Mouse (Mus musculus) heart, embryonic 13.5 days (tissue): ENCODE measurements around the gene Scrn3. TPM values are rescaled to one million over a fixed set of nuclear protein-coding genes. Genes with fewer than 3 reads are reported as not detected.

ENCODE experiments used
- ATAC-seq: fragments of 200-750 bp; cut with Nextera tagmentation; 2 replicates; pipeline ENCODE4 v1.8.0; 2017; ENCODE audit warnings: moderate TSS enrichment; ENCODE audit not compliant: insufficient number of reproducible peaks, low FRiP score, low TSS enrichment; ENCODE audit errors: extremely low read depth
- H3K27ac ChIP-seq: fragments of 300-500 bp; sonication (generic); replicated peaks from 2 replicates; pipeline ENCODE4 v1.5.1; 2015; ENCODE audit warnings: moderate library complexity, mild to moderate bottlenecking, inconsistent platforms
- H3K27me3 ChIP-seq: fragments of 300-500 bp; sonication (generic); replicated peaks from 2 replicates; pipeline ENCODE4 v1.6.1; 2015; ENCODE audit warnings: mild to moderate bottlenecking, inconsistent platforms
- H3K36me3 ChIP-seq: fragments of 300-500 bp; sonication (generic); 2 replicates; pipeline ENCODE4 v1.6.1; 2015; ENCODE audit warnings: mild to moderate bottlenecking, inconsistent platforms
- H3K4me1 ChIP-seq: fragments of 300-500 bp; sonication (generic); 2 replicates; pipeline ENCODE4 v1.6.1; 2015; ENCODE audit warnings: inconsistent platforms
- H3K4me2 ChIP-seq: fragments of 300-500 bp; sonication (generic); 2 replicates; pipeline ENCODE4 v1.6.1; 2015; ENCODE audit warnings: inconsistent platforms, mild to moderate bottlenecking, moderate library complexity
- H3K4me3 ChIP-seq: fragments of 300-500 bp; sonication (generic); 2 replicates; pipeline ENCODE4 v1.5.1; 2015; ENCODE audit warnings: moderate library complexity, mild to moderate bottlenecking, inconsistent platforms
- H3K9ac ChIP-seq: fragments of 300-500 bp; sonication (generic); 2 replicates; pipeline ENCODE4 v1.6.1; 2015; ENCODE audit warnings: inconsistent platforms, mild to moderate bottlenecking, moderate library complexity
- H3K9me3 ChIP-seq: fragments of 300-500 bp; sonication (generic); 2 replicates; pipeline ENCODE4 v1.6.1; 2016; ENCODE audit warnings: inconsistent platforms
- WGBS: fragments of 180-500 bp; shearing (Covaris S2); methylation state at CpG from one replicate; pipeline ENCODE4 v1.1.7; 2015; ENCODE audit warnings: mixed read lengths; 5-methylcytosine and 5-hydroxymethylcytosine counted together
- polyA plus RNA-seq: library from polyadenylated mRNA; unstranded; fragments of >200 nt; fragmentation: Nextera tagmentation; extraction: Ambion mirVana; gene quantifications from 2 replicates; pipeline ENCODE4 v1.2.1, GENCODE M21; 2015

Scrn3 gene
- polyA plus RNA-seq, 1 experiment from 2014 or later: 12.0 TPM

DNA sequence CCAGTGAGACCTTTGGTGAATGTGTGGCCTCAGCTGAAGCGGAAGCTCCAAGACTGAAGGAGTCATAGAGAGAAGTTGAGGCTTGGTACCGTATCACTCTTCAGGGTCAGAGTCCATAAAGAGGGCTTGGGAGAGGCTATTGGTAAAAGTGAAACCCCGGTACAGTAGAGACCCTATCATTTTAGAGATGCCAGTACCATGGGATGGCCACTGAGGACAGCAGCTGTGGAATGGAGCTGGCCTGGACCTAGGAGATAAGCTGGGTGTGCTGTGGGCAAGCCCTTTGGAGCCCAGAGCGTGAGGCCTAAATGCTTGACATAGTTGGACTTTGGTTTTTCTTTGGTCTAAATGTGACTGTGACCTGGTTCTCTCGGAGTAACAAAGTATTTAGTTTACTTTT is 47.5 kb downstream of the Scrn3 start:
- no peak overlapping the region for H3K27ac ChIP-seq
- no peak overlapping the region for H3K4me2 ChIP-seq
- H3K4me3 ChIP-seq: no peak overlapping the region
- WGBS: 76% methylated on average over 5 of the region's 5 CpGs
- no peak; the same call in 1 of the 2 replicates for ATAC-seq
- no peaks in the 10 kb centered on the region for H3K27me3 ChIP-seq
- H3K4me1 ChIP-seq: no peaks in the 10 kb centered on the region
- no peaks in the 10 kb centered on the region for H3K9me3 ChIP-seq
- H3K9ac ChIP-seq: no peak overlapping the region
- 0 out of 2 replicates have a peak, but pooled peaks cover 4% of the 10 kb centered on the region for H3K36me3 ChIP-seq

DNA sequence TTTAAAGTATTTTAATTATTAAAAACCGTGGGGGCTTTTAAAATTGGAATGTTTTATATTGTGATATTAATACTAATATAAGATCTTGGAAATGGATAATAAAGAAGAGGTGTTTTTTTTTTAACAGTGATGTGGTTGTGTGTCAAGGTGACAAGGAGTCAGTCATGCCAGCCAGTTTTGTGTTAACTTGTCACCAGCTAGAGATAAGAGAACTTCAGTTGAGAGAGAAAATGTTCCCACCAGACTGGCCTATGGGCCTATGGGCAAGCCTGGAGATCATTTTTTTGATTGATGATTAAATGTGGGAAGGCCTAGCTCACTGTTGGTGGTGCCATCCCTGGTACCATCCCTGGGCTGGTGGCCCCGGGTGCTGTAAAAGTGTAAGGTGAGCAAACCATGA is 48.1 kb downstream of the Scrn3 start:
- H3K4me1 ChIP-seq: no peaks in the 10 kb centered on the region
- no peaks in the 10 kb centered on the region for H3K9me3 ChIP-seq
- no peak for ATAC-seq
- H3K27ac ChIP-seq: no peak overlapping the region
- H3K27me3 ChIP-seq: no peaks in the 10 kb centered on the region
- 0 out of 2 replicates have a peak, but pooled peaks cover 4% of the 10 kb centered on the region for H3K36me3 ChIP-seq
- no peak overlapping the region for H3K4me3 ChIP-seq
- H3K9ac ChIP-seq: no peak overlapping the region
- H3K4me2 ChIP-seq: no peak overlapping the region
- WGBS: 82% methylated on average over 2 of the region's 2 CpGs

DNA sequence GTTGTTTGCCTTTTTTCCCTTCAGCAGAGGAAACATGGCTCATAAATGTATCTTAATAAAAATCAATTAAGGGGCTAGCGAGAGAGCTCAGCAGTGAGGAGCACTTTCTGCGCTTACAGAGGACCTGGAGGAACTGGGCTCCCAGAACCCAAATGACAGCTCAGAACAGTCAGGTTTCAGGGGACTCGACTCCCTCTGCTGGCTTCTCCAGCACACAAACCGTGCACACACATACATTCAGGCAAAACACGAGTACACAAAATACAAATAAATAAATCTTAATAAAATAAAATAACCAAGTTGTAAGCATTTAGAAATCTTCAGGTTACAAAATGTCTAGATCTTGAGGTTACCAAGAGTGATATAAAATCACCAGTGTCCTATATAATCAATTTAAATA is 51.0 kb downstream of the Scrn3 start:
- H3K27ac ChIP-seq: no peak overlapping the region
- H3K9me3 ChIP-seq: no peaks in the 10 kb centered on the region
- no peak overlapping the region for H3K4me3 ChIP-seq
- no peak for ATAC-seq
- no peak overlapping the region for H3K9ac ChIP-seq
- WGBS: 71% methylated on average over 5 of the region's 5 CpGs
- H3K4me1 ChIP-seq: no peaks in the 10 kb centered on the region
- H3K27me3 ChIP-seq: no peaks in the 10 kb centered on the region
- no peak overlapping the region for H3K4me2 ChIP-seq
- 0 out of 2 replicates have a peak, but pooled peaks cover 4% of the 10 kb centered on the region for H3K36me3 ChIP-seq

DNA sequence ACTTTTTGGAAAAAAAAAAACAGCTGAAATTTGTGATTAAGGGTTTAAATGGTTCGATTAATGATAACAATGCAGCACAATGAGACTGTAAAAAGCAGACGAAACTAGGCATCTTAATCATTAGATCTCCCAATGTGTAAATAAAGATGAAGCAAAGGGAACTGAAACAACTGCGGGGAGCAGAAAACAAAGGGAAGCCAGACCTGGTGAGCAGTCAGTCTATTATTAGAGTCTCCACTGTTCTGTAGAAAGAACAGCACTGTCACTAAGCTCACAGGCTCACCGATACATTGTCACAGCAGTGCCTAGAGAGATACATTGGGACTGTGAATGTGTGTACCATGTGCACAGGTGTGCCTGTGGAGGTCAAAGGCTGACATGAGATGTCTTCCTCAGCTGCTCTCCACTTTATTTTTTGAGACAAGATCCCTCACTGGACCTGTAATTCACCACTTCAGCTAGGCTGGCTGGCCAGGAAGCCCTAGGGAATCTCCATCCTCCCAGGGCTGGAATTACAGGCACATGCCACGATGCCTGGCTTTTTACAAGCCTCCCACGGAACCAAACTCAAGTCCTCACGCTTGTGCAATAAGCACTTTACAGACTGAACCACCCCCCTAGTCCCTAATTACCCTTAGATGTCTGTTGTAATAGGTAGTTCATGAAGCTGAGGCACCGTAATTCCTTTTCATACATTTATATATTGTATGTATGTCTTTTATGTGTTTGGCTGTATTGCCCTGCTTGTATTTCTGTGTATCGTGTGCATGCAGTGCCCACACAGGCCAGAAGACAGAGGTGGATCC is 59.3 kb downstream of the Scrn3 start:
- Histone ChIP-seq H3K9me3 (no peaks in the 10 kb centered on the region), H3K27me3 (peaks cover 4% of the 10 kb centered on the region; the same call in 1 of the 2 replicates), H3K9ac (peak overlapping the region; percentile 11; the same call in 1 of the 2 replicates), H3K4me1 (peaks cover 8% of the 10 kb centered on the region), H3K36me3 (no peaks in the 10 kb centered on the region), H3K27ac (peak overlapping the region; percentile 58), H3K4me2 (peak overlapping the region; percentile 33; the same call in 1 of the 2 replicates), H3K4me3 (no peak overlapping the region)
- ATAC-seq: no peak
- 55% methylated on average over 9 of the region's 9 CpGs for WGBS

DNA sequence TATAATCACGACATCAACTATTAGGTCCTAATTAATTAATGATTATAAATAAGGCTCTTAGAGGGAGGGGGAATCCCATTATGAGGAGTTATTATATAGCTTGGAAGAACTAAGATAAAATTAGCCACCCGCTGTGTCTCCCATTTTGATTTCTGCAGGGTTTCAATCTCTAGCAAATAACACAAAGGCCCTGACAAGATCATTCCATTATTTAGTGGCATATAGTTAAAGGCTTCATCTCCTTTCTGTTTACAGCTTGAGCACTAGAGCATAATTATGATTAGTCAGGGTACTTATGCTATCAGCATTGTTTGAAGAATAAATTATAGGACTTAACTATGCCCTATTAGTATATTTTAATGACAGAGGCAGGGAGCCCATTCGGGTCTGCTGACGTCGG is 65.9 kb downstream of the Scrn3 start:
- Histone ChIP-seq H3K27me3 (peaks cover 4% of the 10 kb centered on the region; the same call in 1 of the 2 replicates), H3K4me3 (no peak overlapping the region), H3K36me3 (no peaks in the 10 kb centered on the region), H3K9ac (no peak overlapping the region), H3K27ac (no peak overlapping the region), H3K4me1 (peaks cover 6% of the 10 kb centered on the region), H3K4me2 (no peak overlapping the region), H3K9me3 (no peaks in the 10 kb centered on the region)
- ATAC-seq: no peak
- WGBS: 86% methylated on average over 5 of the region's 5 CpGs

DNA sequence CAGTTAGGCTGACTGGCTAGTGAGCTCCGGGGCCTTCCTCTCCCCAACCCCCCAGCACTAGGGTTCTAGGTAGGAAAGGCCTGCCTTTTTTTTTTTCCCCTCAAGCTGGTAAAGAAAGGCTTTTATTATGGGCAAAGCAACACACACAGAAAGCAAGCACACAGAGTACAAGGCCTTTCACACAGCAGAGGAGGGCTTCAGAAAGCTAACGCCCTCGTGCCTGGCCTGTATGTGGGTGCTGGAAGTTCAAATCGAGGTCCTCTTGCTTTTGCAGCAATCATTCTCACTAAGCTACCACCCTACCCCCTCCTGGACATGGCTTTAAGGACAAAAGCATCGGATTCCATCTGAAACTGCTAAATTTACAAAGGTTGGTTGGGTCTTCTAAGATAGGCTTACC is 67.3 kb downstream of the Scrn3 start:
- Histone ChIP-seq H3K9ac (no peak overlapping the region), H3K4me3 (no peak overlapping the region), H3K4me2 (no peak overlapping the region), H3K4me1 (peaks cover 6% of the 10 kb centered on the region), H3K27ac (no peak overlapping the region), H3K9me3 (no peaks in the 10 kb centered on the region), H3K27me3 (0 out of 2 replicates have a peak, but pooled peaks cover under 1% of the 10 kb centered on the region), H3K36me3 (no peaks in the 10 kb centered on the region)
- ATAC-seq: no peak
- WGBS: 76% methylated on average over 5 of the region's 5 CpGs

DNA sequence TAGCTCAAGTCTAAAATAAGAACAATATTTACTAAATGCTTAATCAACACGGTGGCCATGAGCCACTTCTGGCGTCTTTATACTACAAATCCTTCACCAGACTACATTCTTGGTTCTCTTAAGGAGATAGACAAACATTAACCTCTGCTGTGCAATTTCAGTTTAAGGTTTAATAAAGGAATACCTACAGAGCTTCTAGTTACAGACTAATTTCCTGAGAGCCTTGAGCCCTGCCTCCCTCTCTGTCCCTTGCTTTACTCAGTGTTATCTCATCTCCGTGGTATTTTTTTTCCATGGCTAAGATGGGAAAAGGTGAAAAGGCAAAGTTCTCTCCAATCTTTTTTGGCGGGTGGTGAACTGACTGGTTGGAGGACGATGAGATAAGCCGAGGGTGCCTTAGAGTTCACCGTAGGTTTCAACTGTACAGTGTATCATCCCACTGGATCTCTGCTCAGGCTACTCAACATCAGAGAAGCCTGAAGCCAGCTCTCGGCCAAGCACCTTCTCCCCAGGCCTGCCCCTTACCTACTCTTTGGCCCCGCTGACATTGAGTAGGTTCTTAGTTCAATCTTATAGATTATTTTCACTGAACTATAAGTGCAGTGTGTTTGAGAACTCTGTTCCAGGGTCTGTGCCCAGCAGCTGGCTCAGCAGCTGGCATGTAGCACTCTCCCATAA is 68.0 kb downstream of the Scrn3 start:
- WGBS: 50% methylated on average over 9 of the region's 9 CpGs
- no peak overlapping the region for H3K4me3 ChIP-seq
- no peak overlapping the region for H3K9ac ChIP-seq
- H3K4me2 ChIP-seq: no peak overlapping the region
- ATAC-seq: no peak
- no peaks in the 10 kb centered on the region for H3K36me3 ChIP-seq
- H3K27me3 ChIP-seq: no peaks in the 10 kb centered on the region
- peaks cover 8% of the 10 kb centered on the region for H3K4me1 ChIP-seq
- H3K9me3 ChIP-seq: no peaks in the 10 kb centered on the region
- no peak overlapping the region for H3K27ac ChIP-seq

DNA sequence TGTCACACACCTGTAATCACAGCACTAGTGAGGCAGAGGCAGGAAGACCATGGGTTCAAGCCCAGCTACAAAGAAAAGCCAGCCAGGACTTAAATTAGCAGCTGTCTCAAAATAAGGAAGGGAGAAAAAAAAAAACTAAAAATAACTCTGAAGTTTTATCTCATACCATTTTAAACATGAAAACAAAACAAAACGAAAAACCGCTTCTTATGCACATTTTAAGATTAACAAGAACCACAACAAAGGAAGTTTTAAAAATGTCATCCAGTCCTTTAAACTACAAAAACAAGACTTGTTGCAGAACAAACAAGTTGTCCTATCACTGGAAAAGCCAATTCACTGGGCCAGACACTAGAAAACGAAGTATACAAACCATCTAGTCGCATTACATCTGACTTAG is 72.8 kb downstream of the Scrn3 start:
- H3K36me3 ChIP-seq: no peaks in the 10 kb centered on the region
- H3K4me3 ChIP-seq: peak overlapping the region; percentile 76
- H3K27me3 ChIP-seq: no peaks in the 10 kb centered on the region
- ATAC-seq: no peak
- H3K27ac ChIP-seq: no peak overlapping the region
- peak overlapping the region; percentile 98 for H3K4me2 ChIP-seq
- H3K9me3 ChIP-seq: no peaks in the 10 kb centered on the region
- 68% methylated on average over 4 of the region's 4 CpGs for WGBS
- peak overlapping the region; percentile 83 for H3K9ac ChIP-seq
- peaks cover 13% of the 10 kb centered on the region for H3K4me1 ChIP-seq

DNA sequence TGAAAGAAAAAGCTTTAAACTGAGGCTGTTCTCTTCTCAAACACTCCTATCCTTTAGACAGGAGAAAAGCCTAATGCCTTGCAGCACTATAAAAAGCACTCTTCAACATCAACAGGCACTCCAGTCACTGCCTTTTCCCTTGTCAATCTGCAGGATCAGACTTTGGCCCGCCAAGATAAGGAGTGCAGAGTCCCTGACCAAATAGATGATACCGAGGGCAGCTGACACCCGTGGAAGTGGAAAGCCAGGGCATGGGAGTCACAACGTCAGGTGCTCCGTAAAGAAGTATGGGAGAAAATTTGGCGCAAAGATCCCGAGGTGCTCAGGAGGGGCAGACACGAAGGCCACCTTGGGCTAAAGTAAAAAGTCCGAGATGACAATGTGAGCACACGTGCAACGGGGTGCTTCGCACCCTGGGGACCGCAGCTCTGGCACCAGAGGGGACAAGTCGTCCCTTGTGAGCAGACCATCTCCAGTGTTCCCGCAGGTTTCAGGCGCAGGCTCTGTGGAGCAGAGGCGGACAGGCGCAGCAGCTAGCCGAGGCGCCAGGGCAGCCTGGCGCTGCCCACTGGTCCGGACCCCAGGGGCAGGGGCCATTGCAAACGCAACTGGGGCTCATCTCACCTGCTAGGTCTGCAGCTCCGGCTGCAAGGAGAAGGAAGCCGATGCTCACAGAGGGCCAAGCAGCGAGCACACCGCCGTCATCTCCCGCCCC is 73.4 kb downstream of the Scrn3 start:
- H3K9me3 ChIP-seq: no peaks in the 10 kb centered on the region
- ATAC-seq: peak; percentile 21; the same call in 1 of the 2 replicates
- peak overlapping the region; percentile 98 for H3K4me2 ChIP-seq
- H3K4me1 ChIP-seq: peaks cover 8% of the 10 kb centered on the region; the same call in 1 of the 2 replicates
- H3K9ac ChIP-seq: peak overlapping the region; percentile 83
- H3K27ac ChIP-seq: peak overlapping the region; percentile 72
- no peaks in the 10 kb centered on the region for H3K27me3 ChIP-seq
- 1% methylated on average over 29 of the region's 29 CpGs for WGBS
- H3K4me3 ChIP-seq: peak overlapping the region; percentile 76
- H3K36me3 ChIP-seq: no peaks in the 10 kb centered on the region

DNA sequence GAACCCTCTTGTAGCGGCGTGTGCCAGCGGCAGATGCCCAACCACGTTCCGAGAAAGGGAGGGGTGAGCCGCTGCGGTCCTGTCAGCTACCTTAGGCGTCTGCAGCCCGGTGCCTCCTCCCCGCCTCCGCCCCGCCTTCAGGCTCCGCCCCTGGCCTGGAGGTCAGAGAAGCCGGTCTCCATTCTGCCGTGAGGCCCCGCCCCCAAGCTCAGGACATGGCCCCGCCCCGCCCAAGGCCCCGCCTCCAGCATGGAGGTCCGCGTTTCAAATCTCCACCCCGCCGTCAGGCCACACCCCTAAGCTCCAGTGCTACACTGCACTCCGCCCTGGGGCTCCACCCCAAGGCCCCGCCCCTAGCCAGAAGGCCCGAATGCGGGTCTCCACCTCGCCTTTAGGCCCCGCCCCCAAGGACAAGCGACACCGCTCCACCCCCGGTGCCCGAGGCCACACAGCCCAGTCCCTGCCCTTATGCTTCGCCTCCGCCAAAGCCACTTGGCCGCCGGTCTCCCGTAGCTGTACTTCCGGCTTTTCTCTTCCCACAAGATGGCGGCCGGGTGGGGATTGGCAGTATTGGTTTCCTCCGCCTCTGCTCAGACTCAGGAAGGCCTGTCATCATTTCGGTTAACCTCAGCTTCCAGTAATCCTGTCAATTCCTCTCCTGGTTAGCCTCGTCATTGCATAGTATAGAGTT is 74.1 kb downstream of the Scrn3 start, which contains the start of gene Gpr155:
Gene Gpr155 (minus strand): TSS at position 217 of the 691 bp plus-strand sequence.
- WGBS: under 1% methylated on average over 36 of the region's 44 CpGs
- Histone ChIP-seq H3K4me1 (peaks cover 8% of the 10 kb centered on the region; the same call in 1 of the 2 replicates), H3K4me3 (peak within 1 kb of the TSS; percentile 76), H3K27ac (peak within 1 kb of the TSS; percentile 72), H3K36me3 (no peaks in the 10 kb centered on the region), H3K9me3 (no peaks in the 10 kb centered on the region), H3K4me2 (peak within 1 kb of the TSS; percentile 98), H3K27me3 (no peaks in the 10 kb centered on the region), H3K9ac (peak within 1 kb of the TSS; percentile 83)
- ATAC-seq: peak; percentile 99
